Mouse (Mus musculus) olfactory bulb, adult 2 months (tissue): ENCODE results near the gene Fam173a.

Source experiments
- CTCF ChIP-seq: fragments of 200-500 bp; IDR thresholded peaks from 2 replicates; pipeline ENCODE4 v1.5.1; 2012; ENCODE audit warnings: low read depth, mild to moderate bottlenecking, low read length, moderate library complexity; ENCODE audit not compliant: insufficient read depth
- POLR2A ChIP-seq: fragments of 200-500 bp; IDR thresholded peaks from 2 replicates; pipeline ENCODE4 v1.6.1; 2012; ENCODE audit warnings: mild to moderate bottlenecking, low read depth, low read length, moderate library complexity; ENCODE audit not compliant: insufficient read depth

DNA sequence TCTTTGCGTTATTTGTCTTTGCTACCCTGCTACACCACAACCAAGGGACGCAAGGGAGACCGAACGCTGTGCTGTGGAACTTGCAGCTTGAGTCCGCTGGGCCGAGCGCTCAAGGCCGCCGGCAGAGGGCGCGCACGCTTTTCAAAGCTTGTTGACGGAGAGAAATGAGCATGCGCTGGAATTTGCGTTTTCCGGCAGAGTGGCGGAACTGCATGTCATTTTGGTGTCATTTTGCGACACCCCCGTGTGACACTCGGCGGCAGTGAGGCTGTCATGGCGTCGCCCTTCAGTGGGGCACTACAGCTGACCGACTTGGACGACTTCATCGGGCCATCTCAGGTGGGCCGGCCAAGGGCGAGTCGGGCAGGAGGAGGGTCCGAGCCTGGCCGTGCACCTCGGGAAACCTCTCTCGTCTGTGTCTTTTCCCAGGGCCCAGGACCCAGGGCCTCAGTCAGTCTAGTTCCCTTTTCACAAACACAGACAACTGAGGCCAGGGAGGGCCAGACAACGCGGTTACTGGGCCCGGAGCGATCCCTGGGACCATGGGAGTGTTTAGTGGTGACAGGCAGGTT is 19.1 kb downstream of the Fam173a start, which contains the start of gene Narfl:
- TF ChIP-seq CTCF = peak; percentile 83
- peak; percentile 59; the same call in 1 of the 2 replicates for TF ChIP-seq POLR2A
